Mouse (Mus musculus): Measurements from ENCODE around the gene Cmss1.

- TF ChIP-seq GATA1 (IDR thresholded peaks at IDR 0.05; ENCODE audit: borderline replicate concordance, low read length) (no peak), FLI1 (IDR thresholded peaks at IDR 0.05; ENCODE audit: low read length) (no peak)
These were observed 133.1 kb downstream of the Cmss1 start for GRCm38 (mm10) chr16:57473415-57474085.

All from megakaryocyte, embryonic 14.5 days (primary cell).